12 mouse cellular contexts compared by ENCODE assay signal in the genomic region with DNA sequence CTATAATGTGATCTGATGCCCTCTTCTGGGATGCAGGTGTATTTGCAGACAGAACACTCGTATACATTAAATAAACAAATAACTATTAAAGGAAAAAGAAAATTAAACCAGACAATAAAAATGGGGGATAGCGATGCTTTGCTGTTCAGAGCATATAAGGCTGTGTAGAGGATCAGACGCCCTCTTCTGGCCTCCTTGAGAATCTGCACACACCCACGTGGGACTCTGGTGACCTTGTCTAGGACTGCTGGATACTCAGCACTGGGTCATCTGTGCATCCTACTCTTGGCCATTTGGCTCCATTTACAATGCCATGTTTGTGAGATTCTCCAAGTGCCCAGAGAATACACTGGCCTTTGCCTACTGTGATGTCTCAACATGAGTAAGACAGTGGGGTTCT. TPM values are rescaled to one million over a fixed set of nuclear protein-coding genes. Genes with fewer than 3 reads are reported as not detected.
DNase-seq lines count a peak whose midpoint lies in the region; ATAC-seq and TF ChIP-seq lines count a peak whose summit lies in the region.
"Had no signal": no experiment of that assay in that cellular context is flagged by ENCODE, and none has a peak within 500 bp of the region (broad histone marks: within the 10 kb centered on the region; RNA-seq: fewer than 3 reads in every experiment).

No protein-coding gene starts in this region.

- peaks cover 11% of the 10 kb centered on the region; the same call in 1 of the 2 replicates for H3K4me1 ChIP-seq in lung, postnatal 0 days (ENCODE audit: insufficient read depth, low read depth, low read length)
- H3K4me1 ChIP-seq: limb, embryonic 13.5 days had no signal

- H3K36me3 ChIP-seq in lung, postnatal 0 days (ENCODE audit: insufficient read depth, low read length): no peaks in the 10 kb centered on the region
- H3K36me3 ChIP-seq: intestine, embryonic 15.5 days; limb, embryonic 13.5 days had no signal

- peak; percentile 51 to 65 for DNase-seq in cerebellum, postnatal 10 days
- no peak for DNase-seq in cerebellum, adult 9-10 months
- no peak for DNase-seq in lung, postnatal 0 days (ENCODE audit: low spot score)
- no peak for DNase-seq in lung, postnatal 10 days
- no peak for DNase-seq in brain, embryonic 14.5 days (ENCODE audit: low read depth)
- peak; percentile 44 for DNase-seq in retina, postnatal 1 day
- DNase-seq in layer of hippocampus, adult 9-10 months (ENCODE audit: low spot score): no peak
- DNase-seq in frontal cortex, postnatal 25 days (ENCODE audit: low spot score in 2 of 2): no peak
- DNase-seq: heart, postnatal 4 days; thymus, adult 2 months had no signal

- no peaks in the 10 kb centered on the region for H3K27me3 ChIP-seq in lung, postnatal 0 days (replicated peaks; ENCODE audit: insufficient read depth, low read length)
- H3K27me3 ChIP-seq: intestine, embryonic 15.5 days; limb, embryonic 13.5 days had no signal

- H3K27ac ChIP-seq in lung, postnatal 0 days (ENCODE audit: low read length): no peak overlapping the region
- H3K27ac ChIP-seq: intestine, embryonic 15.5 days; limb, embryonic 13.5 days had no signal

- no peak for ATAC-seq in lung, postnatal 0 days
- ATAC-seq: intestine, embryonic 15.5 days had no signal

- no peak overlapping the region for H3K4me2 ChIP-seq in lung, postnatal 0 days (replicated peaks; ENCODE audit: low read depth, low read length)
- H3K4me2 ChIP-seq: intestine, embryonic 15.5 days; limb, embryonic 13.5 days had no signal

- TF ChIP-seq EP300 in lung, postnatal 0 days (IDR thresholded peaks at IDR 0.05): no peak

- H3K9me3 ChIP-seq in lung, postnatal 0 days (ENCODE audit: low read length): no peaks in the 10 kb centered on the region
- H3K9me3 ChIP-seq: intestine, embryonic 15.5 days; limb, embryonic 13.5 days had no signal

- no peak for TF ChIP-seq POLR2A in brain, embryonic 14.5 days (IDR thresholded peaks at IDR 0.05; ENCODE audit: borderline replicate concordance, extremely low read depth, insufficient read depth, insufficient read length, poor library complexity, severe bottlenecking)

- 36% methylated on average over 4 of the region's 4 CpGs for WGBS in lung, postnatal 0 days

- no peak overlapping the region for H3K4me3 ChIP-seq in lung, postnatal 0 days (ENCODE audit: low read depth, low read length)
- H3K4me3 ChIP-seq: intestine, embryonic 15.5 days; limb, embryonic 13.5 days had no signal

- peak; percentile 39 for TF ChIP-seq CTCF in lung, postnatal 0 days (IDR thresholded peaks at IDR 0.05)
- TF ChIP-seq CTCF in brain, embryonic 14.5 days (IDR thresholded peaks at IDR 0.05; ENCODE audit: borderline replicate concordance, extremely low read depth, insufficient read depth, insufficient read length): peak; percentile 9; the same call in 1 of the 2 replicates

- H3K9ac ChIP-seq in lung, postnatal 0 days (replicated peaks; ENCODE audit: low read depth): no peak overlapping the region
- H3K9ac ChIP-seq: intestine, embryonic 15.5 days; limb, embryonic 13.5 days had no signal

RNA-seq across cellular contexts. Expression of gene Commd7, which starts 28.9 kb away (rescaled TPM):
- 71.8 and 73.3 TPM in 2 replicates for polyA plus RNA-seq in lung, postnatal 0 days (2015; fragmentation: Nextera tagmentation; extraction: Ambion mirVana)
- 35.8 and 42.3 TPM in 2 replicates for polyA plus RNA-seq in brain, embryonic 14.5 days (2012; rRNA removed)

RNA-seq across cellular contexts. Expression of gene Dnmt3b, which starts 45.5 kb away (rescaled TPM):
- polyA plus RNA-seq in lung, postnatal 0 days (2015; fragmentation: Nextera tagmentation; extraction: Ambion mirVana): 3.3 and 4.2 TPM in 2 replicates
- polyA plus RNA-seq in brain, embryonic 14.5 days (2012; rRNA removed): 4.7 and 5.2 TPM in 2 replicates

Comparison
In these comparisons a context has a peak if more than half of its experiments do, and no peak if none do; other contexts are left out.
1. DNase-seq: peak in cerebellum, postnatal 10 days (2 of 2) and retina, postnatal 1 day (single experiment); none in cerebellum, adult 9-10 months (single experiment), lung, postnatal 0 days (single experiment), lung, postnatal 10 days (single experiment), brain, embryonic 14.5 days (single experiment), layer of hippocampus, adult 9-10 months (single experiment) and frontal cortex, postnatal 25 days (0 of 2).